Mouse (Mus musculus): Measurements from ENCODE around the gene Gtf3c3. TPM values are rescaled to one million over a fixed set of nuclear protein-coding genes. Genes with fewer than 3 reads are reported as not detected.

Gene Gtf3c3
- polyA plus RNA-seq (2015; fragmentation: Nextera tagmentation; extraction: Ambion mirVana), result 10.2 and 10.9 TPM in 2 replicates

- Histone ChIP-seq H3K4me3 (ENCODE audit: low read depth, low read length) (peak within 1 kb of the TSS; percentile 74), H3K27me3 (replicated peaks; ENCODE audit: insufficient read depth, low read length) (no peaks in the 10 kb centered on the region), H3K9me3 (ENCODE audit: low read length) (no peaks in the 10 kb centered on the region), H3K27ac (ENCODE audit: low read length) (peak within 1 kb of the TSS; percentile 27; the same call in 1 of the 2 replicates), H3K4me1 (ENCODE audit: insufficient read depth, low read depth, low read length) (no peaks in the 10 kb centered on the region), H3K36me3 (ENCODE audit: insufficient read depth, low read length) (no peaks in the 10 kb centered on the region), H3K4me2 (replicated peaks; ENCODE audit: low read depth, low read length) (peak within 1 kb of the TSS; percentile 83), H3K9ac (replicated peaks; ENCODE audit: low read depth) (peak within 1 kb of the TSS; percentile 93)
- DNase-seq (ENCODE audit: low spot score) (peak; percentile 76), ATAC-seq (peak; percentile 99)
- TF ChIP-seq EP300 (IDR thresholded peaks at IDR 0.05) (no peak), CTCF (IDR thresholded peaks at IDR 0.05) (no peak)
- WGBS, result 4% methylated on average over 36 of the region's 39 CpGs
These were observed at the start of gene Gtf3c3 for GRCm38 (mm10) chr1:54438340-54439079. Gene Gtf3c3, minus strand, starts transcription at chr1:54438971.

DNA sequence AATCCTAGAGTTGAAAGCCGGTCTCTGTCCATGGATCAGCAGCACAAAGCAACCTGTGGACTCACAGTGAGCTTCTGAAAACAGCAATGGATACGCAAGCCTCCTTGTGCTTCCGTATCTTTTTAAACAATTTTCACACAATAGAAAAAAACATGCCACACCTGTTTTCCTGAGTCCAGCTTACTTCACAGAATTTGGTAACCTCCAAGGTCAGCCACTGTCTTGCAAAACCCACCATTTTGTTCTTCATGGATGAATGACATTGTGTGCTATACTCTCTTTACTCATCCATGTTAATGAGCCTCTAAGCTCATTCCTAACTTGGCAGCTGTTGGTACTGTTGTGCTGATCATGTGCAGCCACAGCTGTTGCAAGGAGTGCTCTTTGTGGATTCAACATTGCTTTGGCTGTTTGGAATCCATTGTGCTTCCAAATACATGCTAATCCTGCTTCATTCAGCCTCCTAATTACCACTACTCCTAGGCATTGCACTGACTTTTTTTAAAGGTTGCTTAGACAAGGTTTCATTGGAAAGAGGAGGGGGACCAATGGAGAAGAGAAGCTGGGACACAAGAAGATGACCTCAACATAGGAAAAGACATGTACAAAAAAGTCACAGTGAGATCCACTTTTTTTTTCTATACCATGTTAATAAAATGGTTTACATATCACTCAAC is 46.1 kb upstream of the Gtf3c3 start:
- Histone ChIP-seq H3K36me3 (ENCODE audit: insufficient read depth, low read length) (no peaks in the 10 kb centered on the region), H3K9ac (replicated peaks; ENCODE audit: low read depth) (no peak overlapping the region), H3K4me3 (ENCODE audit: low read depth, low read length) (no peak overlapping the region), H3K27me3 (replicated peaks; ENCODE audit: insufficient read depth, low read length) (no peaks in the 10 kb centered on the region), H3K27ac (ENCODE audit: low read length) (no peak overlapping the region), H3K4me2 (replicated peaks; ENCODE audit: low read depth, low read length) (no peak overlapping the region), H3K4me1 (ENCODE audit: insufficient read depth, low read depth, low read length) (no peaks in the 10 kb centered on the region), H3K9me3 (ENCODE audit: low read length) (no peaks in the 10 kb centered on the region)
- DNase-seq (ENCODE audit: low spot score) (no peak), ATAC-seq (no peak)
- 93% methylated on average over 3 of the region's 3 CpGs for WGBS
- TF ChIP-seq CTCF (IDR thresholded peaks at IDR 0.05), result no peak
- no peak for TF ChIP-seq EP300 (IDR thresholded peaks at IDR 0.05)

DNA sequence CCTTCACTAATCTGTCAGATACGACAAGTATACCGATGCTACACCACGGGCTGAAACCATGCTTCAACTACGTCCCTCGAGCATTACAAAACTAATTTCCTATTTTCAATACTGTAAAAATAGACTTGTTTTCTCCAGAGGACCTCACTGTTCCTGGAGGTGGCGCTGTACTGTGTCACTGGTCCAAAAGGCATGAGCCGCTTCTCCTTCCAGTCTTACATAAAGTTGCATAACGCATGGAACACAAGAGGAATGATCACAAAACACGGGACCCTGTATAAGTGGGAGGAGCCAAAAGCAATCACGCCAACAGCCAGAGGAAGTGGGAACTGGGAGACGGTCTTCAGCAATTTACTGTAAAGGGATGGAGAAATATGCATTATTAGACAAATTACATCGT is 41.7 kb upstream of the Gtf3c3 start:
- no peaks in the 10 kb centered on the region for H3K27me3 ChIP-seq (replicated peaks; ENCODE audit: insufficient read depth, low read length)
- ATAC-seq, result no peak
- no peak overlapping the region for H3K4me3 ChIP-seq (ENCODE audit: low read depth, low read length)
- no peak overlapping the region for H3K4me2 ChIP-seq (replicated peaks; ENCODE audit: low read depth, low read length)
- H3K9me3 ChIP-seq (ENCODE audit: low read length), result no peaks in the 10 kb centered on the region
- DNase-seq (ENCODE audit: low spot score), result no peak
- H3K4me1 ChIP-seq (ENCODE audit: insufficient read depth, low read depth, low read length), result no peaks in the 10 kb centered on the region
- no peak overlapping the region for H3K27ac ChIP-seq (ENCODE audit: low read length)
- no peaks in the 10 kb centered on the region for H3K36me3 ChIP-seq (ENCODE audit: insufficient read depth, low read length)
- TF ChIP-seq EP300 (IDR thresholded peaks at IDR 0.05) (no peak), CTCF (IDR thresholded peaks at IDR 0.05) (no peak)
- WGBS, result 94% methylated on average over 12 of the region's 12 CpGs
- H3K9ac ChIP-seq (replicated peaks; ENCODE audit: low read depth), result no peak overlapping the region

DNA sequence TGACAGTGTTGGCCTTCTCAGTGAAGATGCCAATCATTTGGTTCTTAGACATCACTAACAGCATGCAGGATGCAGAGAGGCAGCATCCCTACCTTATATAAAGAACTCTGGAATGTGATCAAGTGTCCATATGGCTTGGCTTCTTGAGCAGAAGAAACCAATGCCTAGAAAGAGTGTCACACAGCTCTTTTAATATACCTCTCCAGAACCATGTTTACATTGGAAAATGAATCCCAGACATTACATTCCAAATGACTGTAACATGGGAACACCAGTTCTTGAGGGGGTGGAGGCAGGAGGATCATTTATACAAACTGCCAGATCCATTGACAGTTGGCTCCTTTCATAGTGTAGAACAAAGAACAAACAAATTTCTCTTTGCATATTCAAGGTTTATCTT is 29.9 kb upstream of the Gtf3c3 start:
- TF ChIP-seq EP300 (IDR thresholded peaks at IDR 0.05) (no peak), CTCF (IDR thresholded peaks at IDR 0.05) (no peak)
- no peak for ATAC-seq
- Histone ChIP-seq H3K4me1 (ENCODE audit: insufficient read depth, low read depth, low read length) (no peaks in the 10 kb centered on the region), H3K27ac (ENCODE audit: low read length) (no peak overlapping the region), H3K36me3 (ENCODE audit: insufficient read depth, low read length) (no peaks in the 10 kb centered on the region), H3K9ac (replicated peaks; ENCODE audit: low read depth) (no peak overlapping the region), H3K27me3 (replicated peaks; ENCODE audit: insufficient read depth, low read length) (no peaks in the 10 kb centered on the region), H3K4me3 (ENCODE audit: low read depth, low read length) (no peak overlapping the region), H3K9me3 (ENCODE audit: low read length) (no peaks in the 10 kb centered on the region), H3K4me2 (replicated peaks; ENCODE audit: low read depth, low read length) (no peak overlapping the region)
- DNase-seq (ENCODE audit: low spot score), result no peak

DNA sequence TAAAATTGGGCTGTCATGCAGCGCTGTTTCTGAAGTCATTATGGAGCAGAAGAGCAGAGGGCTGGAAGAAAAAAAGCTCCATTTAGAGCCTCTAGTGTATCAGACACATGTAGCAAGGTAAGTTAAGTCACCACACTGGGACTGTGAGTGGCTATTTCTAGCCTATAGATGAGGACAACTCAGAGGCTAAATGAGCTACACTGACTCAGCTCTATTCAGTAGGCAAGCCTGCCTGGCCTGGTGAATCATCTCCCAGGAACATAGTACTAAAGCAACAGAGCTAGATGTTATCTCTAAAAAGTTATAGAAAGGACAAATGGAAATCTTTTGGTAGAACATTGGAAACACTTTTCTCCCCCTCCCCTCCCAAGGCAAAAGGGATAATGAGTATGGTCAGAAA is 28.6 kb upstream of the Gtf3c3 start:
- 88% methylated on average over 1 of the region's 1 CpGs for WGBS
- ATAC-seq (no peak), DNase-seq (ENCODE audit: low spot score) (no peak)
- H3K9me3 ChIP-seq (ENCODE audit: low read length), result no peaks in the 10 kb centered on the region
- no peak for TF ChIP-seq EP300 (IDR thresholded peaks at IDR 0.05)
- TF ChIP-seq CTCF (IDR thresholded peaks at IDR 0.05), result no peak
- no peak overlapping the region for H3K4me3 ChIP-seq (ENCODE audit: low read depth, low read length)
- no peak overlapping the region for H3K4me2 ChIP-seq (replicated peaks; ENCODE audit: low read depth, low read length)
- H3K9ac ChIP-seq (replicated peaks; ENCODE audit: low read depth), result no peak overlapping the region
- no peak overlapping the region for H3K27ac ChIP-seq (ENCODE audit: low read length)
- no peaks in the 10 kb centered on the region for H3K4me1 ChIP-seq (ENCODE audit: insufficient read depth, low read depth, low read length)
- no peaks in the 10 kb centered on the region for H3K36me3 ChIP-seq (ENCODE audit: insufficient read depth, low read length)
- H3K27me3 ChIP-seq (replicated peaks; ENCODE audit: insufficient read depth, low read length), result no peaks in the 10 kb centered on the region

- ATAC-seq (no peak), DNase-seq (ENCODE audit: low spot score) (no peak)
- Histone ChIP-seq H3K4me2 (replicated peaks; ENCODE audit: low read depth, low read length) (no peak overlapping the region), H3K4me1 (ENCODE audit: insufficient read depth, low read depth, low read length) (no peaks in the 10 kb centered on the region), H3K4me3 (ENCODE audit: low read depth, low read length) (no peak overlapping the region), H3K9me3 (ENCODE audit: low read length) (no peaks in the 10 kb centered on the region), H3K36me3 (ENCODE audit: insufficient read depth, low read length) (no peaks in the 10 kb centered on the region), H3K27me3 (replicated peaks; ENCODE audit: insufficient read depth, low read length) (no peaks in the 10 kb centered on the region), H3K9ac (replicated peaks; ENCODE audit: low read depth) (no peak overlapping the region), H3K27ac (ENCODE audit: low read length) (no peak overlapping the region)
- TF ChIP-seq EP300 (IDR thresholded peaks at IDR 0.05), result no peak
- WGBS, result 81% methylated on average over 2 of the region's 2 CpGs
These were observed 13.3 kb upstream of the Gtf3c3 start for GRCm38 (mm10) chr1:54452116-54452515.
